Mouse (Mus musculus): ENCODE measurements around the gene Gfi1b. TPM values are rescaled to one million over a fixed set of nuclear protein-coding genes. Genes with fewer than 3 reads are reported as not detected.

Gfi1b gene
- total RNA-seq, 2 experiments from 2014 or later, result not detected

GRCm38 (mm10) chr2:28605789-28606541, 15.8 kb downstream of the Gfi1b start:
- no peak for DNase-seq (ENCODE audit: low spot score in 2 of 2)

GRCm38 (mm10) chr2:28603542-28603941, 18.2 kb downstream of the Gfi1b start:
- no peak for DNase-seq (ENCODE audit: low spot score in 2 of 2)
- intact Hi-C loops (cut with DNase I), result no loop called here

More at GRCm38 (mm10) chr2:28605789-28606541, 15.8 kb downstream of the Gfi1b start:
- intact Hi-C loops (cut with DNase I), result no loop called here

- no peak for DNase-seq (ENCODE audit: low spot score in 2 of 2)
- intact Hi-C loops (cut with DNase I), result no loop called here
These were observed 19.8 kb downstream of the Gfi1b start for GRCm38 (mm10) chr2:28601720-28602590.

GRCm38 (mm10) chr2:28599569-28599900, 22.2 kb downstream of the Gfi1b start:
- intact Hi-C loops (cut with DNase I), result no loop called here
- DNase-seq (ENCODE audit: low spot score in 2 of 2), result no peak

- no peak for DNase-seq (ENCODE audit: low spot score in 2 of 2)
- intact Hi-C loops (cut with DNase I), result no loop called here
These were observed 22.9 kb downstream of the Gfi1b start for GRCm38 (mm10) chr2:28598692-28599568.

- intact Hi-C loops (cut with DNase I), result no loop called here
- DNase-seq (ENCODE audit: low spot score in 2 of 2), result no peak
These were observed 23.8 kb downstream of the Gfi1b start for GRCm38 (mm10) chr2:28597733-28598547.

- intact Hi-C loops (cut with DNase I), result no loop called here
- DNase-seq (ENCODE audit: low spot score in 2 of 2), result no peak
These were observed 24.8 kb downstream of the Gfi1b start for GRCm38 (mm10) chr2:28596998-28597397.

- no peak for DNase-seq (ENCODE audit: low spot score in 2 of 2)
- intact Hi-C loops (cut with DNase I), result no loop called here
These were observed 25.8 kb downstream of the Gfi1b start for GRCm38 (mm10) chr2:28596021-28596420.

- peak in 1 of 2 experiments; percentile 36 for DNase-seq (ENCODE audit: low spot score in 2 of 2)
- intact Hi-C loops (cut with DNase I), result no loop called here
These were observed 29.0 kb downstream of the Gfi1b start for GRCm38 (mm10) chr2:28592809-28593208.

- DNase-seq (ENCODE audit: low spot score in 2 of 2), result no peak
- intact Hi-C loops (cut with DNase I), result no loop called here
These were observed 30.3 kb downstream of the Gfi1b start for GRCm38 (mm10) chr2:28591479-28591878.

- no peak for DNase-seq (ENCODE audit: low spot score in 2 of 2)
- intact Hi-C loops (cut with DNase I), result no loop called here
These were observed 33.2 kb downstream of the Gfi1b start for GRCm38 (mm10) chr2:28588574-28588973.

- peak; percentile 15 to 33 for DNase-seq (ENCODE audit: low spot score in 2 of 2)
- intact Hi-C loops (cut with DNase I), result no loop called here
These were observed 36.1 kb downstream of the Gfi1b start for GRCm38 (mm10) chr2:28585730-28586129.

GRCm38 (mm10) chr2:28585043-28585571, 36.7 kb downstream of the Gfi1b start:
- intact Hi-C loops (cut with DNase I), result no loop called here
- DNase-seq (ENCODE audit: low spot score in 2 of 2), result peak; percentile 83 to 87

GRCm38 (mm10) chr2:28583651-28584050, 38.1 kb downstream of the Gfi1b start, which contains the start of gene Gtf3c5:
Gtf3c5 (minus strand) TSS chr2:28583751.
- intact Hi-C loops (cut with DNase I), result loop anchor here (2.0 kb wide), 1 partner anchor 69 kb away; no protein-coding TSS in a partner anchor
- DNase-seq (ENCODE audit: low spot score in 2 of 2), result no peak

- intact Hi-C loops (cut with DNase I), result loop anchor here (2.0 kb wide), 1 partner anchor 68 kb away; no protein-coding TSS in a partner anchor
- peak; percentile 88 to 92 for DNase-seq (ENCODE audit: low spot score in 2 of 2)
These were observed 39.0 kb downstream of the Gfi1b start for GRCm38 (mm10) chr2:28582647-28583353.

GRCm38 (mm10) chr2:28578003-28578402, 43.8 kb downstream of the Gfi1b start:
- intact Hi-C loops (cut with DNase I), result no loop called here
- peak; percentile 30 to 36 for DNase-seq (ENCODE audit: low spot score in 2 of 2)

- intact Hi-C loops (cut with DNase I), result no loop called here
- no peak for DNase-seq (ENCODE audit: low spot score in 2 of 2)
These were observed 45.0 kb downstream of the Gfi1b start for GRCm38 (mm10) chr2:28576815-28577214.

- DNase-seq (ENCODE audit: low spot score in 2 of 2), result no peak
- intact Hi-C loops (cut with DNase I), result no loop called here
These were observed 46.4 kb downstream of the Gfi1b start for GRCm38 (mm10) chr2:28575341-28575740.
